Mouse (Mus musculus) liver, embryonic 14.5 days (tissue): ENCODE results near the gene Slc17a8. TPM values are rescaled to one million over a fixed set of nuclear protein-coding genes. Genes with fewer than 3 reads are reported as not detected.

Source experiments
- ATAC-seq: fragments of 200-750 bp; cut with Nextera tagmentation; 2 replicates; pipeline ENCODE4 v1.8.0; 2017; ENCODE audit warnings: moderate number of reproducible peaks, mild to moderate bottlenecking, moderate library complexity; ENCODE audit not compliant: insufficient read depth
- DNase-seq, 3 experiments: peaks; one replicate each; pipeline ENCODE4 v3.0.0-alpha.2; 2012 to 2013; ENCODE audit warnings: low read depth in 3 of 3, low spot score in 3 of 3
- H3K27ac ChIP-seq: fragments of 300-500 bp; sonication (generic); 2 replicates; pipeline ENCODE4 v1.5.1; 2014; ENCODE audit warnings: moderate library complexity, mild to moderate bottlenecking, control low read depth, inconsistent platforms
- H3K27me3 ChIP-seq: fragments of 300-500 bp; sonication (generic); 2 replicates; pipeline ENCODE4 v1.6.1; 2014; ENCODE audit warnings: mild to moderate bottlenecking, low read length, moderate library complexity; ENCODE audit not compliant: control insufficient read depth, insufficient read depth
- H3K36me3 ChIP-seq: fragments of 300-500 bp; sonication (generic); replicated peaks from 2 replicates; pipeline ENCODE4 v1.6.1; 2014; ENCODE audit warnings: low read depth; ENCODE audit not compliant: control insufficient read depth, insufficient read depth
- H3K4me1 ChIP-seq, 2 experiments: fragments of 200-500 bp in 1 of 2; fragments of 300-500 bp in 1 of 2; sonication (generic) in 1 of 2; replicated peaks; 2 replicates each; pipeline ENCODE4 v1.6.1; 2012 to 2014; ENCODE audit warnings: antibody characterized with exemption in 1 of 2, inconsistent platforms in 1 of 2, low read length in 1 of 2; ENCODE audit not compliant: control insufficient read depth in 2 of 2, insufficient read depth in 2 of 2
- H3K4me2 ChIP-seq: fragments of 300-500 bp; sonication (generic); 2 replicates; pipeline ENCODE4 v1.6.1; 2014; ENCODE audit warnings: low read depth, mild to moderate bottlenecking, control low read depth, moderate library complexity
- H3K4me3 ChIP-seq, 2 experiments: fragments of 200-500 bp in 1 of 2; fragments of 300-500 bp in 1 of 2; sonication (generic) in 1 of 2; 2 replicates each; pipeline ENCODE4 v1.5.1; 2012 to 2014; ENCODE audit warnings: low read depth in 2 of 2, low read length in 2 of 2, mild to moderate bottlenecking in 2 of 2, control low read depth in 1 of 2, inconsistent platforms in 1 of 2, moderate library complexity in 1 of 2; ENCODE audit not compliant: insufficient read depth in 1 of 2
- H3K9ac ChIP-seq: fragments of 300-500 bp; sonication (generic); replicated peaks from 2 replicates; pipeline ENCODE4 v1.6.1; 2014; ENCODE audit warnings: mild to moderate bottlenecking, control low read depth, moderate library complexity
- H3K9me3 ChIP-seq: fragments of 300-500 bp; sonication (generic); 2 replicates; pipeline ENCODE4 v1.6.1; 2016; ENCODE audit warnings: low read length, mixed read lengths; ENCODE audit not compliant: control insufficient read depth
- CTCF ChIP-seq: IDR thresholded peaks from 2 replicates; pipeline ENCODE4 v1.5.1; 2016; ENCODE audit warnings: antibody characterized with exemption, low read depth, control low read depth
- EP300 ChIP-seq: IDR thresholded peaks from 2 replicates; pipeline ENCODE4 v1.6.1; 2016; ENCODE audit warnings: antibody characterized with exemption, low read depth
- WGBS: fragments of 180-500 bp; shearing (Covaris S2); extraction: QIAGEN DNeasy Blood & Tissue Kit; methylation state at CpG from one replicate; pipeline ENCODE4 v1.1.7; 2014; ENCODE audit not compliant: insufficient replicate concordance; 5-methylcytosine and 5-hydroxymethylcytosine counted together
- polyA plus RNA-seq, 2 experiments: library from polyadenylated mRNA; depleted of rRNA in 1 of 2; stranded (reverse) in 1 of 2; unstranded in 1 of 2; fragments of >200 nt; fragmentation: Nextera tagmentation in 1 of 2; extraction: Ambion mirVana in 1 of 2; gene quantifications; 2 replicates each; pipeline versions ENCODE4 v1.2.1 to v1.2.3; 2012 to 2014

The Slc17a8 gene
- polyA plus RNA-seq, 2 experiments, result 0.04 TPM; not detected in 1

DNA sequence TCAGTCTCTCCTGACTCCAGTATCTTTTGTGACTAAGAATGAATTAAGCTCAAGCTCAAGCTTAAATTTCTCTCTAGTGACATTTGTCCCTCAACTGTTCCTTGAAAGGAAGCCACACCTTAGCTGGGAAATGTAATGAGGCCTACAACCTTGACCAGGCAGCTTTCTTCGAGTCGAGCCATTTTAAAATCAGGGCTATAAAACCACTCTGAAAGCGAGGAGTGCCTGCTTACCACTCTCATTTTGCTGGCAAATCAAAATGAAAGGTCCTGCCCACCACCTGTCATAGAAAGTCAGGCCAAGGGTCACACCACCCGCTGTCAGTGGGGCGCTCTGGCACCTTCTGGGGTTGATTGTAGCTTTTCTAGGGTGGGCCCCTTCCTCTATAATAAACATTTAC lies 25.1 kb downstream of the Slc17a8 start:
- DNase-seq (no peak), ATAC-seq (no peak)
- H3K27me3 ChIP-seq, result no peaks in the 10 kb centered on the region
- no peak overlapping the region for H3K4me2 ChIP-seq
- 64% methylated on average over 5 of the region's 5 CpGs for WGBS
- H3K9me3 ChIP-seq, result no peaks in the 10 kb centered on the region
- no peaks in the 10 kb centered on the region for H3K36me3 ChIP-seq
- H3K4me1 ChIP-seq, result peaks cover 7 to 25% of the 10 kb centered on the region in 2 experiments
- no peak overlapping the region for H3K27ac ChIP-seq
- H3K9ac ChIP-seq, result no peak overlapping the region
- no peak overlapping the region for H3K4me3 ChIP-seq
- TF ChIP-seq EP300 (no peak), CTCF (no peak)

- Histone ChIP-seq H3K9ac (no peak overlapping the region), H3K9me3 (no peaks in the 10 kb centered on the region), H3K36me3 (no peaks in the 10 kb centered on the region), H3K27ac (no peak overlapping the region), H3K27me3 (no peaks in the 10 kb centered on the region), H3K4me1 (peaks cover 7 to 25% of the 10 kb centered on the region in 2 experiments), H3K4me3 (no peak overlapping the region), H3K4me2 (no peak overlapping the region)
- ATAC-seq (no peak), DNase-seq (no peak)
- TF ChIP-seq CTCF, result no peak
- no peak for TF ChIP-seq EP300
- 23% methylated on average over 1 of the region's 1 CpGs for WGBS
These were observed 25.5 kb downstream of the Slc17a8 start for GRCm38 (mm10) chr10:89595514-89595913.

- Histone ChIP-seq H3K36me3 (no peaks in the 10 kb centered on the region), H3K27me3 (no peaks in the 10 kb centered on the region), H3K4me2 (no peak overlapping the region), H3K4me1 (peaks cover 7 to 23% of the 10 kb centered on the region in 2 experiments), H3K27ac (no peak overlapping the region), H3K9me3 (no peaks in the 10 kb centered on the region), H3K4me3 (no peak overlapping the region), H3K9ac (no peak overlapping the region)
- ATAC-seq (peak; percentile 53), DNase-seq (peak in 1 of 3 experiments; percentile 3)
- TF ChIP-seq EP300 (peak; percentile 53; the same call in 1 of the 2 replicates), CTCF (no peak)
- 31% methylated on average over 4 of the region's 4 CpGs for WGBS
These were observed 26.7 kb downstream of the Slc17a8 start for GRCm38 (mm10) chr10:89594309-89594708.

- Histone ChIP-seq H3K4me2 (no peak overlapping the region), H3K4me3 (no peak overlapping the region), H3K27me3 (no peaks in the 10 kb centered on the region), H3K27ac (no peak overlapping the region), H3K36me3 (no peaks in the 10 kb centered on the region), H3K9me3 (no peaks in the 10 kb centered on the region), H3K4me1 (peaks cover 10 to 23% of the 10 kb centered on the region in 2 experiments), H3K9ac (no peak overlapping the region)
- ATAC-seq (no peak), DNase-seq (no peak)
- TF ChIP-seq CTCF, result no peak
- 49% methylated on average over 4 of the region's 4 CpGs for WGBS
These were observed 28.3 kb downstream of the Slc17a8 start for GRCm38 (mm10) chr10:89592797-89593196.

- TF ChIP-seq EP300, result no peak
- no peaks in the 10 kb centered on the region for H3K36me3 ChIP-seq
- H3K4me3 ChIP-seq, result no peak overlapping the region
- H3K27ac ChIP-seq, result no peak overlapping the region
- WGBS, result 85% methylated on average over 1 of the region's 1 CpGs
- no peak overlapping the region for H3K9ac ChIP-seq
- no peaks in the 10 kb centered on the region for H3K9me3 ChIP-seq
- no peak for ATAC-seq
- H3K27me3 ChIP-seq, result no peaks in the 10 kb centered on the region
- no peak for DNase-seq
- no peak overlapping the region for H3K4me2 ChIP-seq
- peaks cover 10 to 18% of the 10 kb centered on the region in 2 experiments for H3K4me1 ChIP-seq
These were observed 31.2 kb downstream of the Slc17a8 start for GRCm38 (mm10) chr10:89589877-89590276.
